Comparison of ENCODE assay signal across 16 mouse cellular contexts in genomic region chr6:75799993-75800392, GRCm38 (mm10).
"Had no signal": no experiment of that assay in that cellular context is flagged by ENCODE, and none has a peak within 500 bp of the region (broad histone marks: within the 10 kb centered on the region; RNA-seq: fewer than 3 reads in every experiment).

No protein-coding gene starts in this region.

- H3K4me2 ChIP-seq: intestine, embryonic 15.5 days; kidney, embryonic 15.5 days; limb, embryonic 12.5 days; liver, embryonic 13.5 days; midbrain, embryonic 12.5 days had no signal

- DNase-seq: kidney, adult 11 months; kidney, adult 8-10 months; kidney, postnatal 10 days; kidney, postnatal 36 days; layer of hippocampus, postnatal 36 days; liver, embryonic 13.5 days; lung, adult 2 months; lung, postnatal 14 days; lung, postnatal 4 days; thymus, adult 18-20 months; thymus, postnatal 36 days had no signal

- H3K27ac ChIP-seq: intestine, embryonic 15.5 days; kidney, embryonic 15.5 days; left cerebral cortex, adult 2 months; limb, embryonic 12.5 days; liver, embryonic 13.5 days; midbrain, embryonic 12.5 days had no signal

- H3K9ac ChIP-seq: intestine, embryonic 15.5 days; kidney, embryonic 15.5 days; limb, embryonic 12.5 days; liver, embryonic 13.5 days; midbrain, embryonic 12.5 days had no signal

- H3K4me1 ChIP-seq: intestine, embryonic 15.5 days; kidney, embryonic 15.5 days; liver, embryonic 13.5 days; midbrain, embryonic 12.5 days had no signal

- H3K36me3 ChIP-seq: intestine, embryonic 15.5 days; kidney, embryonic 15.5 days; limb, embryonic 12.5 days; liver, embryonic 13.5 days; midbrain, embryonic 12.5 days had no signal

- ATAC-seq: intestine, embryonic 15.5 days had no signal

- H3K9me3 ChIP-seq: intestine, embryonic 15.5 days; kidney, embryonic 15.5 days; limb, embryonic 12.5 days; liver, embryonic 13.5 days; midbrain, embryonic 12.5 days had no signal

- H3K4me3 ChIP-seq: intestine, embryonic 15.5 days; kidney, embryonic 15.5 days; left cerebral cortex, adult 2 months; limb, embryonic 12.5 days; liver, embryonic 13.5 days; midbrain, embryonic 12.5 days had no signal

- H3K27me3 ChIP-seq: intestine, embryonic 15.5 days; kidney, embryonic 15.5 days; limb, embryonic 12.5 days; liver, embryonic 13.5 days; midbrain, embryonic 12.5 days had no signal
